Mouse (Mus musculus) heart, adult 2 months (tissue): ENCODE results near the gene Wtap.
A peak's percentile ranks its signal among the peaks of the same experiment; 100 is the strongest.
"Not testable (repeated sequence)": the region's sequence is repeated elsewhere in the genome, so short reads cannot be mapped to it uniquely, and the experiment has no call there.

Experiments used
- CTCF ChIP-seq: fragments of 200-600 bp; IDR thresholded peaks from 2 replicates; pipeline ENCODE4 v1.8.1; 2022; ENCODE audit warnings: antibody characterized with exemption, mild to moderate bottlenecking, moderate library complexity
- EP300 ChIP-seq: fragments of 200-500 bp; IDR thresholded peaks from 2 replicates; pipeline ENCODE4 v1.6.1; 2011; ENCODE audit warnings: low read depth, low read length, control low read depth; ENCODE audit not compliant: insufficient read depth
- POLR2A ChIP-seq: fragments of 200-500 bp; IDR thresholded peaks from 2 replicates; pipeline ENCODE4 v1.6.1; 2011; ENCODE audit warnings: mild to moderate bottlenecking, low read depth, low read length, control low read depth; ENCODE audit not compliant: insufficient read depth

GRCm38 (mm10) chr17:12988096-12988495, 5.9 kb downstream of the Wtap start:
- not testable (repeated sequence) for TF ChIP-seq POLR2A, EP300
- peak; percentile 41 for TF ChIP-seq CTCF
